Mouse (Mus musculus): ENCODE data around the gene Axin1. TPM values are rescaled to one million over a fixed set of nuclear protein-coding genes. Genes with fewer than 3 reads are reported as not detected.
"Not testable (repeated sequence)": the region's sequence is repeated elsewhere in the genome, so short reads cannot be mapped to it uniquely, and the experiment has no call there.

Gene Axin1
- total RNA-seq, 2 experiments from 2014 or later: 15.9 to 17.3 TPM

- DNase-seq: no peak
These were observed 42.7 kb downstream of the Axin1 start for GRCm38 (mm10) chr17:26181179-26181578.

GRCm38 (mm10) chr17:26187592-26187991 lies 49.1 kb downstream of the Axin1 start:
- intact Hi-C loops (cut with DNase I): no loop called here
- no peak for DNase-seq

More at GRCm38 (mm10) chr17:26181179-26181578, 42.7 kb downstream of the Axin1 start:
- intact Hi-C loops (cut with DNase I): no loop called here

GRCm38 (mm10) chr17:26188091-26188805 lies 49.8 kb downstream of the Axin1 start:
- intact Hi-C loops (cut with DNase I): no loop called here
- DNase-seq: no peak

GRCm38 (mm10) chr17:26191486-26191885 lies 53.0 kb downstream of the Axin1 start:
- DNase-seq; intact Hi-C loops (cut with DNase I): not testable (repeated sequence)

- intact Hi-C loops (cut with DNase I): no loop called here
- DNase-seq: no peak
These were observed 54.1 kb downstream of the Axin1 start for GRCm38 (mm10) chr17:26192481-26193190.

- intact Hi-C loops (cut with DNase I): no loop called here
- no peak for DNase-seq
These were observed 60.4 kb downstream of the Axin1 start, which contains the start of gene Pdia2 for GRCm38 (mm10) chr17:26198892-26199291. TSS of gene Pdia2 (minus strand) at chr17:26199087.

GRCm38 (mm10) chr17:26200831-26201705 lies 62.6 kb downstream of the Axin1 start:
- no peak for DNase-seq
- intact Hi-C loops (cut with DNase I): no loop called here

- no peak for DNase-seq
- intact Hi-C loops (cut with DNase I): no loop called here
These were observed 63.5 kb downstream of the Axin1 start for GRCm38 (mm10) chr17:26201998-26202397.

- intact Hi-C loops (cut with DNase I): no loop called here
- DNase-seq: peak in 1 of 2 experiments; percentile 26
These were observed 64.2 kb downstream of the Axin1 start, which contains the start of gene Rgs11 for GRCm38 (mm10) chr17:26202737-26203136. TSS of gene Rgs11 (plus strand) at chr17:26202951.

- peak in 1 of 2 experiments; percentile 11 for DNase-seq
- intact Hi-C loops (cut with DNase I): no loop called here
These were observed 64.9 kb downstream of the Axin1 start for GRCm38 (mm10) chr17:26203321-26203811.

- DNase-seq: no peak
- intact Hi-C loops (cut with DNase I): no loop called here
These were observed 66.3 kb downstream of the Axin1 start for GRCm38 (mm10) chr17:26204766-26205165.

- no peak for DNase-seq
- intact Hi-C loops (cut with DNase I): no loop called here
These were observed 67.9 kb downstream of the Axin1 start for GRCm38 (mm10) chr17:26206392-26206791.

GRCm38 (mm10) chr17:26207686-26208085 lies 69.2 kb downstream of the Axin1 start, which contains the start of gene Arhgdig:
TSS of gene Arhgdig (minus strand) at chr17:26207786.
- intact Hi-C loops (cut with DNase I): no loop called here
- no peak for DNase-seq

GRCm38 (mm10) chr17:26212241-26212640 lies 73.8 kb downstream of the Axin1 start:
- intact Hi-C loops (cut with DNase I): no loop called here
- no peak for DNase-seq

GRCm38 (mm10) chr17:26212681-26213080 lies 74.2 kb downstream of the Axin1 start:
- DNase-seq: no peak
- intact Hi-C loops (cut with DNase I): no loop called here

- DNase-seq: no peak
- intact Hi-C loops (cut with DNase I): no loop called here
These were observed 83.0 kb downstream of the Axin1 start for GRCm38 (mm10) chr17:26221508-26221907.

GRCm38 (mm10) chr17:26225150-26225549 lies 86.7 kb downstream of the Axin1 start:
- no peak for DNase-seq

GRCm38 (mm10) chr17:26229776-26230175 lies 91.3 kb downstream of the Axin1 start:
- intact Hi-C loops (cut with DNase I): no loop called here

More at GRCm38 (mm10) chr17:26225150-26225549, 86.7 kb downstream of the Axin1 start:
- intact Hi-C loops (cut with DNase I): no loop called here

GRCm38 (mm10) chr17:26231156-26231555 lies 92.7 kb downstream of the Axin1 start:
- no peak for DNase-seq

More at GRCm38 (mm10) chr17:26229776-26230175, 91.3 kb downstream of the Axin1 start:
- DNase-seq: no peak

GRCm38 (mm10) chr17:26232863-26233262 lies 94.4 kb downstream of the Axin1 start:
- DNase-seq: no peak
- intact Hi-C loops (cut with DNase I): no loop called here

More at GRCm38 (mm10) chr17:26231156-26231555, 92.7 kb downstream of the Axin1 start:
- intact Hi-C loops (cut with DNase I): no loop called here

Data from heart, postnatal 36 days (tissue).